Mouse (Mus musculus) liver, adult 2 months (tissue): Measurements from ENCODE around the gene Lsm3. TPM values are rescaled to one million over a fixed set of nuclear protein-coding genes. Genes with fewer than 3 reads are reported as not detected.

Source experiments
- DNase-seq: peaks from one replicate; pipeline ENCODE4 v3.0.0-alpha.2; 2011; ENCODE audit warnings: low read depth, low spot score; ENCODE audit errors: extremely low read depth
- H3K27ac ChIP-seq: fragments of 200-500 bp; replicated peaks from 2 replicates; pipeline ENCODE4 v1.5.1; 2012; ENCODE audit warnings: low read depth, mild to moderate bottlenecking, control low read depth, inconsistent platforms, low read length; ENCODE audit not compliant: insufficient read depth
- H3K27me3 ChIP-seq: fragments of 200-500 bp; 2 replicates; pipeline ENCODE4 v1.6.1; 2012; ENCODE audit warnings: mild to moderate bottlenecking, moderate library complexity, low read length, inconsistent platforms; ENCODE audit not compliant: control insufficient read depth, insufficient read depth
- H3K36me3 ChIP-seq: fragments of 200-500 bp; 2 replicates; pipeline ENCODE4 v1.6.1; 2012; ENCODE audit warnings: low read length, inconsistent platforms; ENCODE audit not compliant: control insufficient read depth, insufficient read depth
- H3K4me1 ChIP-seq: fragments of 200-500 bp; 2 replicates; pipeline ENCODE4 v1.6.1; 2011; ENCODE audit warnings: low read length; ENCODE audit not compliant: control insufficient read depth, insufficient read depth
- H3K4me3 ChIP-seq: fragments of 200-500 bp; 2 replicates; pipeline ENCODE4 v1.5.1; 2011; ENCODE audit warnings: low read depth, mild to moderate bottlenecking, control low read depth, low read length, moderate library complexity; ENCODE audit not compliant: insufficient read depth
- H3K79me2 ChIP-seq: fragments of 200-500 bp; 2 replicates; pipeline ENCODE4 v1.6.1; 2012; ENCODE audit warnings: inconsistent platforms, mild to moderate bottlenecking, low read length, moderate library complexity; ENCODE audit not compliant: control insufficient read depth, insufficient read depth
- H3K9ac ChIP-seq: fragments of 200-500 bp; 2 replicates; pipeline ENCODE4 v1.6.1; 2012; ENCODE audit warnings: low read depth, mild to moderate bottlenecking, control low read depth, inconsistent platforms, low read length
- CTCF ChIP-seq: fragments of 200-500 bp; IDR thresholded peaks from 2 replicates; pipeline ENCODE4 v1.5.1; 2011; ENCODE audit warnings: low read depth, low read length, control low read depth
- POLR2A ChIP-seq: fragments of 200-500 bp; IDR thresholded peaks from 2 replicates; pipeline ENCODE4 v1.6.1; 2011; ENCODE audit warnings: low read length, control low read depth; ENCODE audit not compliant: insufficient read depth; ENCODE audit errors: extremely low read depth
- WGBS: fragments of 180-500 bp; shearing (Covaris S2); methylation state at CpG from one replicate; pipeline ENCODE4 v1.1.7; 2018; 5-methylcytosine and 5-hydroxymethylcytosine counted together
- polyA plus RNA-seq: library from polyadenylated mRNA; depleted of rRNA; stranded (reverse); fragments of >200 nt; gene quantifications from 2 replicates; pipeline ENCODE4 v1.2.3, GENCODE M21; 2012
- total RNA-seq: library from RNA; depleted of rRNA; stranded (reverse); fragments of >200 nt; gene quantifications from 2 replicates; pipeline ENCODE4 v1.2.3, GENCODE M21; 2014

The Lsm3 gene
- total and polyA plus RNA-seq, 2 experiments, result 3.5 to 19.6 TPM

GRCm38 (mm10) chr6:91494526-91494925, 21.2 kb upstream of the Lsm3 start:
- Histone ChIP-seq H3K36me3 (peaks cover 29% of the 10 kb centered on the region), H3K4me1 (no peaks in the 10 kb centered on the region), H3K9ac (no peak overlapping the region), H3K4me3 (no peak overlapping the region), H3K79me2 (no peaks in the 10 kb centered on the region), H3K27me3 (no peaks in the 10 kb centered on the region), H3K27ac (no peak overlapping the region)
- DNase-seq, result no peak
- no peak for TF ChIP-seq CTCF
- TF ChIP-seq POLR2A, result no peak
- 89% methylated on average over 8 of the region's 8 CpGs for WGBS

GRCm38 (mm10) chr6:91503302-91503701, 12.4 kb upstream of the Lsm3 start:
- Histone ChIP-seq H3K4me3 (no peak overlapping the region), H3K36me3 (peaks cover 57% of the 10 kb centered on the region), H3K9ac (no peak overlapping the region), H3K4me1 (no peaks in the 10 kb centered on the region), H3K79me2 (no peaks in the 10 kb centered on the region), H3K27ac (no peak overlapping the region), H3K27me3 (no peaks in the 10 kb centered on the region)
- DNase-seq, result no peak
- TF ChIP-seq CTCF (no peak), POLR2A (no peak)
- WGBS, result 86% methylated on average over 1 of the region's 1 CpGs

DNA sequence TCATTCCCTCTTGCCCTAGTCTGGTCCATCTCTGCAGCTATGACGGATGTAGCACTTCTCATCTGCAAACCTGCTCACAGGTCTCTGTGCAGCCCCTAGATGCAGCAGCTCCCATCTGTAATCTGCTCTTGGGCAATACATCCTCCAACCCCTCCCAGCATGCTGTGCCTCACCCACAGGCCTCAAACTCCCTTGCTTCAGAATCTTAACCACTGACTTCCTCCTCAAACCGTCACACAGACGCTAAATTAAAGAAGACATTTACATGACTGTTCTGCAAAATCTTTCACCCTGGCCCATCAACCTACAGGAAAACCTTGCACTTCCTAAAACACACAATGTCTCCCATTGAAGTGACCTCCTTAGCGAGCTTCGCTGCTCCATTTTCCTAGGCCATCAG, 9.7 kb upstream of the Lsm3 start:
- Histone ChIP-seq H3K27ac (no peak overlapping the region), H3K9ac (no peak overlapping the region)

DNA sequence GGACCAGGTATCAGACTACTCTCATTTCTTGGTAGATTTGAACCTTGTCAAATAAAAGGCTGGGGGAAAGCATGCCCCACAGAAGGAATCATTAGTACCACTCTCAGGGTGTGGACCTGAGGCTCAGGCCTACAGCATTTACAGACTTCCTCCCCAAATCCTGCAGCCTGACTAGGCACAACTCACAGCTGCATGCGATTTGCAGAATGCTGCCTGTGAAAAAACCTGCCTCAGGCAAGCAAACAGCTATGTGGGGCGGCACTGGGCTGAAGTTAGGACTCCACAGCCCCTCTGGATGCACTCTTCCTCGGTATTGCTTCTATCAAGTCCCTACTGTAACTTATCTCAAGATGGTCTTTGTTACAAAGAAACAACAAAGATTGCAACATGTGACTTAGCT, 7.7 kb upstream of the Lsm3 start:
- H3K27me3 ChIP-seq, result no peaks in the 10 kb centered on the region
- WGBS, result 96% methylated on average over 3 of the region's 3 CpGs
- no peak overlapping the region for H3K9ac ChIP-seq
- DNase-seq, result no peak
- no peaks in the 10 kb centered on the region for H3K4me1 ChIP-seq
- no peaks in the 10 kb centered on the region for H3K79me2 ChIP-seq
- no peak overlapping the region for H3K27ac ChIP-seq
- H3K36me3 ChIP-seq, result peaks cover 36% of the 10 kb centered on the region
- TF ChIP-seq CTCF, result no peak
- TF ChIP-seq POLR2A, result no peak
- H3K4me3 ChIP-seq, result no peak overlapping the region

More for the DNA sequence above, 9.7 kb upstream of the Lsm3 start:
- no peak for DNase-seq
- H3K27me3 ChIP-seq, result no peaks in the 10 kb centered on the region
- TF ChIP-seq POLR2A (no peak), CTCF (no peak)
- H3K4me1 ChIP-seq, result no peaks in the 10 kb centered on the region
- no peak overlapping the region for H3K4me3 ChIP-seq
- peaks cover 42% of the 10 kb centered on the region for H3K36me3 ChIP-seq
- H3K79me2 ChIP-seq, result no peaks in the 10 kb centered on the region
- 92% methylated on average over 5 of the region's 5 CpGs for WGBS

GRCm38 (mm10) chr6:91509326-91509725, 6.4 kb upstream of the Lsm3 start:
- TF ChIP-seq POLR2A (no peak), CTCF (peak; percentile 95)
- 39% methylated on average over 7 of the region's 7 CpGs for WGBS
- Histone ChIP-seq H3K4me1 (no peaks in the 10 kb centered on the region; the same call in 1 of the 2 replicates), H3K36me3 (peaks cover 26% of the 10 kb centered on the region), H3K9ac (no peak overlapping the region), H3K27ac (no peak overlapping the region), H3K79me2 (no peaks in the 10 kb centered on the region; the same call in 1 of the 2 replicates), H3K27me3 (no peaks in the 10 kb centered on the region), H3K4me3 (no peak overlapping the region)
- peak; percentile 33 for DNase-seq

- Histone ChIP-seq H3K27ac (no peak overlapping the region), H3K4me3 (no peak overlapping the region), H3K9ac (no peak overlapping the region), H3K79me2 (no peaks in the 10 kb centered on the region; the same call in 1 of the 2 replicates), H3K36me3 (peaks cover 23% of the 10 kb centered on the region), H3K4me1 (peaks cover 4% of the 10 kb centered on the region), H3K27me3 (no peaks in the 10 kb centered on the region)
- no peak for DNase-seq
- TF ChIP-seq POLR2A (no peak), CTCF (no peak)
- 83% methylated on average over 10 of the region's 10 CpGs for WGBS
These were observed 5.5 kb upstream of the Lsm3 start for GRCm38 (mm10) chr6:91510211-91510610.
